Mouse (Mus musculus): ENCODE results near the gene Tspan5. TPM values are rescaled to one million over a fixed set of nuclear protein-coding genes. Genes with fewer than 3 reads are reported as not detected.

Tspan5 gene
- polyA plus RNA-seq, 2 experiments = 2.0 to 2.9 TPM

DNA sequence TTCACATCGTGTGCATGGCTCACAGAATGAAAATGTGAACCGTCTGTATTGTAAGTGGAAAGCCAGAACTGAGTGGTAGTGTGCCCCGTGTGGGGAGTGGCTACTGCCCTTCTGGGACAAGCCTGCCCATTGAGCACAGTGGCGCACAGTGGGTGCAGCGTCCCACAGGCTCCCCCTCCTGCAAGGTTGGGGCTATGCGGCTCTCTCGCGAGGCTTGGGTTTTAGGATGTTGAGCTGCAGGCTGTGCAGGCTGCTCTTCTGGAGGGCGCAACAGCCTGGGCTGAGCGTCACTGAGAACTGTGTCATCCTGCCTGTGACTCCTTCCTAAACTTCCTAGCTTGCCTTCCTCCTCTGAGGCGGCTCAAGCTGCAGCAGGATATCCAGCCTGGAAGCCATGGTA, 155.5 kb downstream of the Tspan5 start:
- DNase-seq (ENCODE audit: low read depth in 3 of 3, low spot score in 3 of 3) (no peak), ATAC-seq (ENCODE audit: insufficient read depth) (no peak)
- Histone ChIP-seq H3K9ac (replicated peaks) (no peak overlapping the region), H3K36me3 (replicated peaks; ENCODE audit: control insufficient read depth, insufficient read depth, low read depth) (no peaks in the 10 kb centered on the region), H3K4me2 (ENCODE audit: low read depth) (no peak overlapping the region), H3K9me3 (ENCODE audit: control insufficient read depth, low read length) (no peaks in the 10 kb centered on the region), H3K4me3 (ENCODE audit: insufficient read depth in 1 of 2, low read depth in 2 of 2, low read length in 2 of 2) (no peak overlapping the region), H3K27ac (no peak overlapping the region), H3K27me3 (ENCODE audit: control insufficient read depth, insufficient read depth, low read length) (no peaks in the 10 kb centered on the region), H3K4me1 (replicated peaks; ENCODE audit: control insufficient read depth in 2 of 2, insufficient read depth in 2 of 2, low read length in 1 of 2) (peaks cover 0 to 10% of the 10 kb centered on the region in 2 experiments; a peak in 2 of 4 replicates)
- TF ChIP-seq EP300 (IDR thresholded peaks at IDR 0.05; ENCODE audit: low read depth) (no peak), CTCF (IDR thresholded peaks at IDR 0.05; ENCODE audit: low read depth) (0 out of 2 replicates have a peak, but pooled peaks have one; percentile 2)
- WGBS (ENCODE audit: insufficient replicate concordance) = 78% methylated on average over 11 of the region's 11 CpGs

- 80% methylated on average over 8 of the region's 8 CpGs for WGBS (ENCODE audit: insufficient replicate concordance)
- DNase-seq (ENCODE audit: low read depth in 3 of 3, low spot score in 3 of 3) = no peak
- peaks cover 0 to 8% of the 10 kb centered on the region in 2 experiments; a peak in 2 of 4 replicates for H3K4me1 ChIP-seq (replicated peaks; ENCODE audit: control insufficient read depth in 2 of 2, insufficient read depth in 2 of 2, low read length in 1 of 2)
Observed at GRCm38 (mm10) chr3:138898055-138898454, 156.1 kb downstream of the Tspan5 start.

GRCm38 (mm10) chr3:138900571-138901141, 158.7 kb downstream of the Tspan5 start:
- Histone ChIP-seq H3K4me2 (ENCODE audit: low read depth) (no peak overlapping the region), H3K36me3 (replicated peaks; ENCODE audit: control insufficient read depth, insufficient read depth, low read depth) (no peaks in the 10 kb centered on the region), H3K4me1 (replicated peaks; ENCODE audit: control insufficient read depth in 2 of 2, insufficient read depth in 2 of 2, low read length in 1 of 2) (no peaks in the 10 kb centered on the region), H3K9me3 (ENCODE audit: control insufficient read depth, low read length) (no peaks in the 10 kb centered on the region), H3K27ac (no peak overlapping the region), H3K4me3 (ENCODE audit: insufficient read depth in 1 of 2, low read depth in 2 of 2, low read length in 2 of 2) (no peak overlapping the region), H3K27me3 (ENCODE audit: control insufficient read depth, insufficient read depth, low read length) (no peaks in the 10 kb centered on the region), H3K9ac (replicated peaks) (no peak overlapping the region)
- TF ChIP-seq CTCF (IDR thresholded peaks at IDR 0.05; ENCODE audit: low read depth) (no peak), EP300 (IDR thresholded peaks at IDR 0.05; ENCODE audit: low read depth) (no peak)
- DNase-seq (ENCODE audit: low read depth in 3 of 3, low spot score in 3 of 3) (no peak), ATAC-seq (ENCODE audit: insufficient read depth) (no peak)
- 88% methylated on average over 9 of the region's 9 CpGs for WGBS (ENCODE audit: insufficient replicate concordance)

More at GRCm38 (mm10) chr3:138898055-138898454, 156.1 kb downstream of the Tspan5 start:
- Histone ChIP-seq H3K36me3 (replicated peaks; ENCODE audit: control insufficient read depth, insufficient read depth, low read depth) (no peaks in the 10 kb centered on the region), H3K27ac (no peak overlapping the region), H3K27me3 (ENCODE audit: control insufficient read depth, insufficient read depth, low read length) (no peaks in the 10 kb centered on the region), H3K9me3 (ENCODE audit: control insufficient read depth, low read length) (no peaks in the 10 kb centered on the region), H3K4me3 (ENCODE audit: insufficient read depth in 1 of 2, low read depth in 2 of 2, low read length in 2 of 2) (no peak overlapping the region), H3K4me2 (ENCODE audit: low read depth) (no peak overlapping the region), H3K9ac (replicated peaks) (no peak overlapping the region)
- TF ChIP-seq CTCF (IDR thresholded peaks at IDR 0.05; ENCODE audit: low read depth) (no peak), EP300 (IDR thresholded peaks at IDR 0.05; ENCODE audit: low read depth) (no peak)
- no peak for ATAC-seq (ENCODE audit: insufficient read depth)

- H3K4me2 ChIP-seq (ENCODE audit: low read depth) = no peak overlapping the region
- ATAC-seq (ENCODE audit: insufficient read depth) (no peak), DNase-seq (ENCODE audit: low read depth in 3 of 3, low spot score in 3 of 3) (no peak)
- TF ChIP-seq CTCF (IDR thresholded peaks at IDR 0.05; ENCODE audit: low read depth) (no peak), EP300 (IDR thresholded peaks at IDR 0.05; ENCODE audit: low read depth) (no peak)
- no peaks in the 10 kb centered on the region for H3K4me1 ChIP-seq (replicated peaks; ENCODE audit: control insufficient read depth in 2 of 2, insufficient read depth in 2 of 2, low read length in 1 of 2)
- H3K9me3 ChIP-seq (ENCODE audit: control insufficient read depth, low read length) = no peaks in the 10 kb centered on the region
- H3K27me3 ChIP-seq (ENCODE audit: control insufficient read depth, insufficient read depth, low read length) = no peaks in the 10 kb centered on the region
- 71% methylated on average over 7 of the region's 7 CpGs for WGBS (ENCODE audit: insufficient replicate concordance)
- H3K4me3 ChIP-seq (ENCODE audit: insufficient read depth in 1 of 2, low read depth in 2 of 2, low read length in 2 of 2) = no peak overlapping the region
- H3K9ac ChIP-seq (replicated peaks) = no peak overlapping the region
- H3K27ac ChIP-seq = no peak overlapping the region
- H3K36me3 ChIP-seq (replicated peaks; ENCODE audit: control insufficient read depth, insufficient read depth, low read depth) = no peaks in the 10 kb centered on the region
Observed at GRCm38 (mm10) chr3:138905678-138906077, 163.7 kb downstream of the Tspan5 start.

DNA sequence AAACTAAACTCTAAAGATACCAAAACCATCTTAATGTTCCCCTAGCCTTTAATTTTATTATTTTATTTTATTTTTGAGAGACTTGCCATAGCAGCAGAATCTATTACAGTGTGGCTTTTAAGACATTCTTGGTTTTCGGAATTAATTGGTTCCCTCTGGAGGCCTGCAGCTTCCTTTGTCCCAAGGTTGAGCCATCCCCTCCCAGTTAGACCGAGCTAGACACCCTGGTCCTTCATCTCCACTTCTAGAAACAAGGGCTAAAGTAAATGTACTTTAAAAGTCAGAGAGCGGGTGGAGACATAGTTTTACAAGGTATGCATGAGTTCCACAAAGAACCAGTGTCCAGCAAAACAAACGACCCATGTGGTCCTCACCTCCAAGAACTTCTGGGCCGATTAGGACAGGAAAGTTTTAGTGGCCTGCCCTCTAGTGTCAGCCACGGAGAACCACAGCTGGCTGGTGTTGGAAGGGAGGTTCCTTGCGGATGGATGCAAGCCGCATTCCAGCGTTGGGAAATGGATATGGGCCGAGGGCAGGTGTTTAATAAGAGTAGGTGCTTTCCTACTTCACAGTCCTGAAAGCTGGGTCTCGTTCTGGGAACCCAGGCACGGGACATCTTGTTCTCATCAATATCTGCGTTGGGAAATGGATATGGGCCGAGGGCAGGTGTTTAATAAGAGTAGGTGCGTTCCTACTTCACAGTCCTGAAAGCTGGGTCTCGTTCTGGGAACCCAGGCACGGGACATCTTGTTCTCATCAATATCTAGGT, 164.3 kb downstream of the Tspan5 start:
- WGBS (ENCODE audit: insufficient replicate concordance) = 29% methylated on average over 17 of the region's 17 CpGs
- ATAC-seq (ENCODE audit: insufficient read depth) = no peak
- H3K9ac ChIP-seq (replicated peaks) = no peak overlapping the region
- no peaks in the 10 kb centered on the region for H3K36me3 ChIP-seq (replicated peaks; ENCODE audit: control insufficient read depth, insufficient read depth, low read depth)
- peak in 1 of 3 experiments; percentile 14 for DNase-seq (ENCODE audit: low read depth in 3 of 3, low spot score in 3 of 3)
- no peaks in the 10 kb centered on the region for H3K27me3 ChIP-seq (ENCODE audit: control insufficient read depth, insufficient read depth, low read length)
- TF ChIP-seq CTCF (IDR thresholded peaks at IDR 0.05; ENCODE audit: low read depth) = peak; percentile 84
- TF ChIP-seq EP300 (IDR thresholded peaks at IDR 0.05; ENCODE audit: low read depth) = no peak
- no peak overlapping the region for H3K4me3 ChIP-seq (ENCODE audit: insufficient read depth in 1 of 2, low read depth in 2 of 2, low read length in 2 of 2)
- no peak overlapping the region for H3K4me2 ChIP-seq (ENCODE audit: low read depth)
- no peaks in the 10 kb centered on the region for H3K4me1 ChIP-seq (replicated peaks; ENCODE audit: control insufficient read depth in 2 of 2, insufficient read depth in 2 of 2, low read length in 1 of 2)
- no peak overlapping the region for H3K27ac ChIP-seq
- H3K9me3 ChIP-seq (ENCODE audit: control insufficient read depth, low read length) = no peaks in the 10 kb centered on the region

All from liver, embryonic 14.5 days (tissue).